Mouse (Mus musculus): ENCODE data around the gene Pkd1l2.
A peak's percentile ranks its signal among the peaks of the same experiment; 100 is the strongest.

The Pkd1l2 gene

DNA sequence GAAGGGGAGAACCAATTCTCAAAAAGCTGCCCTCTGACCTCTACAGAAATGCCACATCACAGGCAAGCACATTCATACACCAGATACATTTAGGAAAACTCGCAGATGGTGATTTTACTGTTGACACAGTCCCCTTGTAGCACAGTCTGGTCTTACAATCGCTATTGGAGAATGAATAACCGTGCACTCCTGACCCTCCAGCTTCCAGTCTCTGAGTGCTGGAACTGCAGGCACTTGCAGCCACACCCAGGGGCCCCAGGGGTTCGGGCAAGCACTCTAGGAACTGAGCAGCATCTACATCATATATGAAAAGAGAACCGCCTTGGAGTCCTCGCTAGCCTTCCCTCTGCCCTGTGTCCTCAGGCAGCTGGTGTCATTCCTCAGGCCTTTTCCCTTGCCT lies 50.8 kb downstream of the Pkd1l2 start:
- DNase-seq: no peak

GRCm38 (mm10) chr8:117028686-117029085 lies 53.6 kb downstream of the Pkd1l2 start:
- no peak for DNase-seq

DNA sequence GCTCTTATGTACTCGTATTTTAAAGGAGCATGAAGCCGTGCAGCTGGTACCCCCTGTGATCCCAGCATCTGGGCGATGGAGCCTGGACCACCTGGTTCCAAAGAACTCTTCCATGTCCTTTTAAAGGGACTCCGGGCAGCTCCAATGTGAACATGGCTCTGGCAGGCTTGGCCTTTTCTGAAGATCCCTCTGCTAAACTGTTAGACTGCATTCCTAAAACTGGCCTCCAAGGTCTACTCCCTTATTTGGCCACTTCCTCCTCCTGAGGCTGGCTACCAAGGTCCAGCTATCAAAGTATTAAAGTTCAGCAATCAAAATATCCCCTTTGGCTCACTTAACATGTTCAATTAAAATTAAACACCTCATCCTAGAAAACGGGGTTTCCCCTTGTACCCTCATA lies 54.6 kb downstream of the Pkd1l2 start:
- no peak for DNase-seq

GRCm38 (mm10) chr8:117022297-117022993 lies 59.8 kb downstream of the Pkd1l2 start:
- peak; percentile 18 to 52 for DNase-seq

DNA sequence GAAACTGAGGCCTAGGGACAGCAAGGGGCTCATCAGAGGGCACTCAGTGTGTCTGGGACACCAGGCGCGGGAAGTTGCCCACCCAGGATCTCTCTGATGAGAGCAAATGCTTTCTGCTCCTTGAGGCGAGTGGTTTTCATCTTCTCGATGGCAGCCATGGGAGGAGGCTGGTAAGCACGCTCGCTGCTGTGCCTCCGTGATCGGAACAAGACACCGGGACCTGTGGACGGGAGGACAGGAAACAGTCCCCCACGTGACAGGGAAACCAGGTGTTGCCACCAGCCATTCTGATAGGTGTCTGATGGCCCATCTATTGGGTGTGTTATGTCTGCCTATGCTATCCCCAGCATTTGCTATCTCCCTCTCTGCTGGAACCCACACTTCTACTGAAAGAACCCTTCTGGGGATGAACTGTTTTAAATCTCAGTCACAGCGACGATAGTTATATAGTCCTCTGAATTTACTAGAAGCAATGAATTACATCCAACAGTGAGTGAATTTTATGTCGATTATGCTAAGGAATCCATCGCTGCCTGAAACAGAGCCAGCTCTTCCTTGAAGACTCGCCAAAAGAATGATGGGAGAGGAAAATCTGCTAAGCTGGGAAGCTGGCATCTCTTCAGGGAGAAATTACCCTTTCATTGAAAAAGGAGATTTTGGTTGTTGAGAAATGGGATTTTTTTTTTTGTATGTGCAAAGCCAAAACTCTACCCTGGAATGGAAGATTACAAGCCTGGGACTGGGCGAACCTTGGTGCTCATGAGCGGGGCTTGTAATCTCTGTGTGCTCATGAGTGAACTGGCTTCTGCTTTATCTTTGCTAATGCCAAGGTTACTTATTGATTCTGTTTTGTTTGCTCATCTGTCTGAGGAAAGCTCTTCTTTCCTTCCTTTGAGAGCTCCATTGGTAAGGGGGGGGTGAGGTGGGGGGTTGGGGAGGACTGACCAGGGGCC lies 62.6 kb downstream of the Pkd1l2 start:
- peak in 1 of 2 experiments; percentile 10 for DNase-seq

- no peak for DNase-seq
Observed at GRCm38 (mm10) chr8:117017896-117018295, 64.4 kb downstream of the Pkd1l2 start.

GRCm38 (mm10) chr8:117017006-117017405 lies 65.2 kb downstream of the Pkd1l2 start:
- DNase-seq: no peak

GRCm38 (mm10) chr8:117015670-117016069 lies 66.6 kb downstream of the Pkd1l2 start:
- DNase-seq: no peak

GRCm38 (mm10) chr8:117011366-117011765 lies 70.9 kb downstream of the Pkd1l2 start:
- no peak for DNase-seq

- DNase-seq: no peak
Observed at GRCm38 (mm10) chr8:116994016-116994716, 88.1 kb downstream of the Pkd1l2 start.

- peak; percentile 99 for DNase-seq
Observed at GRCm38 (mm10) chr8:116993095-116993867, 89.0 kb downstream of the Pkd1l2 start, which contains the start of gene Gcsh. Gene Gcsh (minus strand): TSS chr8:116993537.

DNA sequence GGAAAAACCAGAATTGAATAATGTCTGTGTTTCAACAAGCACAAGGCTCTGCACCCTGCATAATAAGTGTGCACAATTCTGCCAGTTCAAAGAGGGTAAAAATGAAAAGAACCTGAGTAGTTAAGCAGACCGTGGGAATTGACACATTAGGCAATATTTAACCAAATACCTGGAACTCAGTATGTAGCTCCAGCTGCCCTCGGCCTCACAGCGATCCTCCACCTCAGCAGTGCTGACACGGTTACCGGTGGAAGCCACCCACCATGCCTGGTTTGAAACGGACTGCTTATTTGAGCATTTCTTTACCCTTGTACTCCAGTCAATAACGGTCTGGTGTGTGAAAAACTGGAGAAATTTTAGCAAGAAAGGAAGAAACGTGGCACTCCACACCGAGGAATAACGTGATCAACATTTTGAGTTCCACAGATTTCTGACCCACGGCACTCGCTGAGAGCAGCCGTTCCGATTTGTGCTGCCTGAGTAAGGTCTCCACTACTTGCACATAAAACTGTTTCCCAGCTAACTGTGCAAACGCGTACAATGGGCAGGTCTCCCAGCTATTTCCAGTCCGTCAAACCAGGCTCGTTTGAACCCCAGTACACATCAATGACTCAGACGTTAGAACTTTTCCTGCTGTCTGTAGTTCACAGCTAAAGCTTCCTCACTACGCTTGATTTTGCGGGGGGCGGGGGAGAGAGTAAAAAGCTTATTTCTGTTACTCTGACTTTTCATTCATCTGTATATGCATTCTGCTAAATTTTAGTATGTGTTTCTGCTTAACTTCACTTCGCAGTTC lies 89.9 kb downstream of the Pkd1l2 start:
- DNase-seq: peak in 1 of 2 experiments; percentile 8

GRCm38 (mm10) chr8:116991241-116991640 lies 91.0 kb downstream of the Pkd1l2 start:
- no peak for DNase-seq

- no peak for DNase-seq
Observed at GRCm38 (mm10) chr8:116989842-116990241, 92.4 kb downstream of the Pkd1l2 start.

DNA sequence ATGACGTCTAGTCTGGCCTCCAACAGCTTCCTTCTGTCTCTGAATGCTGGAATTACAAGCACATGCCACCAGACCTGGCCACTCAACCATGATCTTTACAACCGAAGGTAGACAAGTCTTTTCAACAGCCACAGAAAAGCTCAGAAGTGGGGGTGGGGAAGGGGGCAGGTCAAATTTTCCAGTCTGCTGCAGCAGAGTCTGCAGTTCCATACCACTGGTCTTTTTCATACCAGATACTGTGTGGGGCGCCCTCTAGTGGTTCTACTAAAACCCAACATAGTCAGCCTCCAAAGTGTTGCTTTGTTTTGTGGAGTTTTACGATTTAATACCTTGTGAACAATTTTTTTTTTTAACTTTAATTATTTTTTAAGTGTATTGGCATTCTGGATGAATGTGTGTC lies 102.1 kb downstream of the Pkd1l2 start:
- peak; percentile 37 to 71 for DNase-seq

- peak; percentile 99 for DNase-seq
Observed at GRCm38 (mm10) chr8:116978631-116979256, 103.5 kb downstream of the Pkd1l2 start, which contains the start of gene 1700030J22Rik. Gene 1700030J22Rik (minus strand): TSS chr8:116978959.

- no peak for DNase-seq
Observed at GRCm38 (mm10) chr8:116978052-116978451, 104.2 kb downstream of the Pkd1l2 start.

DNA sequence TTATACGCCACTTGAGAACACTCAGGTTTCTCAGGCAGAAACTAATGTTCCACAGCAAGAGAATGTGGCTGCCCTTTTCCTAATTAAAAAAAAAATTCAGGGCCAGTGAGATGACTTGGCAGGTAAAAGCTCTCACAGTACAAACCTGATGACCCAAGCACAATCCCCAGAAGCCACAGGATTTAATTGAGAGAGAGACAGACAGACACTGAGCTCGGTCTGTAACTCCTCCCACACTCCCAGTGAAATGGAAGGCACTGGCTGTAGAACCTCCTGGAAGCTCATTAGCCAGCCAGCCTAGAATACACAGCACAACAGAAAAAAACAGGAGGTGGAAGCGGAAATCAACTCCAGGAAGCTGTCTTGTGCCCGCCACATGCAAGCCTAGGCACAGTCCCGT lies 106.6 kb downstream of the Pkd1l2 start:
- no peak for DNase-seq

- DNase-seq: no peak
Observed at GRCm38 (mm10) chr8:116975066-116975465, 107.2 kb downstream of the Pkd1l2 start.

GRCm38 (mm10) chr8:116969531-116969930 lies 112.7 kb downstream of the Pkd1l2 start:
- no peak for DNase-seq

- no peak for DNase-seq
Observed at GRCm38 (mm10) chr8:116954415-116954814, 127.8 kb downstream of the Pkd1l2 start.
